Mouse (Mus musculus) WW6 (cell line): Measurements from ENCODE around the gene Ercc8.

ENCODE experiments used
- DNase-seq: peaks from one replicate; pipeline ENCODE4 v3.0.0-alpha.2; 2013; ENCODE audit warnings: low read depth, low spot score

Ercc8 gene

GRCm38 (mm10) chr13:108215231-108215780 lies 56.8 kb downstream of the Ercc8 start:
- no peak for DNase-seq

- no peak for DNase-seq
Observed at GRCm38 (mm10) chr13:108219773-108220172, 61.2 kb downstream of the Ercc8 start.

- no peak for DNase-seq
Observed at GRCm38 (mm10) chr13:108229191-108229590, 70.7 kb downstream of the Ercc8 start.

GRCm38 (mm10) chr13:108229634-108230330 lies 71.3 kb downstream of the Ercc8 start:
- DNase-seq, result no peak

GRCm38 (mm10) chr13:108240012-108240411 lies 81.5 kb downstream of the Ercc8 start:
- DNase-seq, result no peak

GRCm38 (mm10) chr13:108241715-108242114 lies 83.2 kb downstream of the Ercc8 start:
- no peak for DNase-seq
